Mouse (Mus musculus): ENCODE data around the gene Cadm3. TPM values are rescaled to one million over a fixed set of nuclear protein-coding genes. Genes with fewer than 3 reads are reported as not detected.

The Cadm3 gene
- total and polyA plus RNA-seq, 3 experiments = not detected

- H3K36me3 ChIP-seq (replicated peaks in 1 of 2; ENCODE audit: control insufficient read depth in 1 of 2, insufficient read depth in 1 of 2, low read length in 1 of 2) = no peaks in the 10 kb centered on the region
- in situ Hi-C loops (cut with MboI; ENCODE audit: low pct_ligation_motif_present, low pct_unique_long_range_greater_than_20kb, low sequenced_read_pairs) = no loop called here
- peaks cover 4 to 18% of the 10 kb centered on the region in 2 experiments for H3K4me1 ChIP-seq (ENCODE audit: control insufficient read depth in 1 of 2, insufficient read depth in 2 of 2)
- H3K27me3 ChIP-seq (replicated peaks) = peaks cover 10% of the 10 kb centered on the region
- H3K4me3 ChIP-seq (replicated peaks in 1 of 3; ENCODE audit: low read depth in 2 of 3, low read length in 2 of 3, poor library complexity in 1 of 3) = no peak overlapping the region
- TF ChIP-seq RAD21 (IDR thresholded peaks at IDR 0.05; ENCODE audit: low read depth, low read length) (peak; percentile 50), CTCF (conservative IDR thresholded peaks at IDR 0.05 in 1 of 2, IDR thresholded peaks at IDR 0.05 in 1 of 2; ENCODE audit: low read depth in 2 of 2, low read length in 2 of 2) (peak in 1 of 2 experiments; percentile 65; a peak in 2 of 4 replicates), KAT2A (IDR thresholded peaks at IDR 0.05; ENCODE audit: insufficient replicate concordance, low read length) (no peak), PAX5 (IDR thresholded peaks at IDR 0.05; ENCODE audit: low read length) (no peak), MAX (IDR thresholded peaks at IDR 0.05; ENCODE audit: low read length) (no peak), ETS1 (conservative IDR thresholded peaks at IDR 0.05; ENCODE audit: low read depth, low read length) (no peak), MAFK (IDR thresholded peaks at IDR 0.05; ENCODE audit: insufficient replicate concordance, low read length) (no peak), SMC3 (IDR thresholded peaks at IDR 0.05; ENCODE audit: low read depth, low read length) (peak; percentile 28)
- H3K9ac ChIP-seq (ENCODE audit: insufficient read depth, low read depth) = no peak overlapping the region
- no peak overlapping the region for H3K27ac ChIP-seq (ENCODE audit: insufficient read depth, low read depth)
- H3K4me2 ChIP-seq (ENCODE audit: insufficient read depth, low read depth, poor library complexity, severe bottlenecking) = no peak overlapping the region
- dilution Hi-C loops (cut with MboI; ENCODE audit: extremely low pct_ligation_motif_present, extremely low pct_unique_long_range_greater_than_20kb, low sequenced_read_pairs) = no loop called here
- H3K9me3 ChIP-seq (replicated peaks; ENCODE audit: low read length) = no peaks in the 10 kb centered on the region
- no peaks in the 10 kb centered on the region for H3K79me2 ChIP-seq (replicated peaks; ENCODE audit: control insufficient read depth, extremely low read depth, insufficient read depth, poor library complexity, severe bottlenecking)
- DNase-seq (ENCODE audit: extremely low read depth) = no peak
Observed at GRCm38 (mm10) chr1:173356699-173357098, 10.8 kb downstream of the Cadm3 start.

- dilution Hi-C loops (cut with MboI; ENCODE audit: extremely low pct_ligation_motif_present, extremely low pct_unique_long_range_greater_than_20kb, low sequenced_read_pairs) (no loop called here), in situ Hi-C loops (cut with MboI; ENCODE audit: low pct_ligation_motif_present, low pct_unique_long_range_greater_than_20kb, low sequenced_read_pairs) (no loop called here)
- H3K9me3 ChIP-seq (replicated peaks; ENCODE audit: low read length) = no peaks in the 10 kb centered on the region
- DNase-seq (ENCODE audit: extremely low read depth) = no peak
- H3K4me1 ChIP-seq (ENCODE audit: control insufficient read depth in 1 of 2, insufficient read depth in 2 of 2) = peaks cover 4 to 18% of the 10 kb centered on the region in 2 experiments
- TF ChIP-seq MAFK (IDR thresholded peaks at IDR 0.05; ENCODE audit: insufficient replicate concordance, low read length) (peak; percentile 74), PAX5 (IDR thresholded peaks at IDR 0.05; ENCODE audit: low read length) (no peak)
- H3K9ac ChIP-seq (ENCODE audit: insufficient read depth, low read depth) = no peak overlapping the region
- H3K4me3 ChIP-seq (replicated peaks in 1 of 3; ENCODE audit: low read depth in 2 of 3, low read length in 2 of 3, poor library complexity in 1 of 3) = no peak overlapping the region
- H3K27me3 ChIP-seq (replicated peaks) = peaks cover 8% of the 10 kb centered on the region
- no peak overlapping the region for H3K4me2 ChIP-seq (ENCODE audit: insufficient read depth, low read depth, poor library complexity, severe bottlenecking)
- H3K36me3 ChIP-seq (replicated peaks in 1 of 2; ENCODE audit: control insufficient read depth in 1 of 2, insufficient read depth in 1 of 2, low read length in 1 of 2) = no peaks in the 10 kb centered on the region
- no peak overlapping the region for H3K27ac ChIP-seq (ENCODE audit: insufficient read depth, low read depth)
- no peaks in the 10 kb centered on the region for H3K79me2 ChIP-seq (replicated peaks; ENCODE audit: control insufficient read depth, extremely low read depth, insufficient read depth, poor library complexity, severe bottlenecking)
Observed at GRCm38 (mm10) chr1:173355107-173355846, 12.2 kb downstream of the Cadm3 start.

GRCm38 (mm10) chr1:173350372-173350957 is 17.0 kb downstream of the Cadm3 start, which contains the start of gene Aim2:
TSS of gene Aim2 (plus strand) at chr1:173350879.
- Histone ChIP-seq H3K4me1 (ENCODE audit: control insufficient read depth in 1 of 2, insufficient read depth in 2 of 2) (peaks cover 4 to 12% of the 10 kb centered on the region in 2 experiments), H3K27ac (ENCODE audit: insufficient read depth, low read depth) (no peak within 1 kb of the TSS), H3K9me3 (replicated peaks; ENCODE audit: low read length) (no peaks in the 10 kb centered on the region), H3K79me2 (replicated peaks; ENCODE audit: control insufficient read depth, extremely low read depth, insufficient read depth, poor library complexity, severe bottlenecking) (no peaks in the 10 kb centered on the region), H3K36me3 (replicated peaks in 1 of 2; ENCODE audit: control insufficient read depth in 1 of 2, insufficient read depth in 1 of 2, low read length in 1 of 2) (no peaks in the 10 kb centered on the region), H3K4me2 (ENCODE audit: insufficient read depth, low read depth, poor library complexity, severe bottlenecking) (peak within 1 kb of the TSS; percentile 97), H3K27me3 (replicated peaks) (no peaks in the 10 kb centered on the region), H3K9ac (ENCODE audit: insufficient read depth, low read depth) (no peak within 1 kb of the TSS), H3K4me3 (replicated peaks in 1 of 3; ENCODE audit: low read depth in 2 of 3, low read length in 2 of 3, poor library complexity in 1 of 3) (no peak within 1 kb of the TSS)
- in situ Hi-C loops (cut with MboI; ENCODE audit: low pct_ligation_motif_present, low pct_unique_long_range_greater_than_20kb, low sequenced_read_pairs) (no loop called here), dilution Hi-C loops (cut with MboI; ENCODE audit: extremely low pct_ligation_motif_present, extremely low pct_unique_long_range_greater_than_20kb, low sequenced_read_pairs) (no loop called here)
- TF ChIP-seq CHD1 (IDR thresholded peaks at IDR 0.05; ENCODE audit: low read depth, low read length) = no peak
- no peak for TF ChIP-seq ZKSCAN1 (IDR thresholded peaks at IDR 0.05; ENCODE audit: borderline replicate concordance, low read depth, low read length)
- TF ChIP-seq ELF1 (IDR thresholded peaks at IDR 0.05; ENCODE audit: low read depth, low read length) = no peak
- no peak for TF ChIP-seq ZC3H11A (IDR thresholded peaks at IDR 0.05; ENCODE audit: low read depth, low read length)
- no peak for TF ChIP-seq TCF12 (IDR thresholded peaks at IDR 0.05; ENCODE audit: low read depth, low read length)
- no peak for TF ChIP-seq PAX5 (IDR thresholded peaks at IDR 0.05; ENCODE audit: low read length)
- no peak for TF ChIP-seq POLR2AphosphoS2 (IDR thresholded peaks at IDR 0.05; ENCODE audit: low read depth, low read length)
- no peak for TF ChIP-seq NELFE (IDR thresholded peaks at IDR 0.05; ENCODE audit: low read depth, low read length)
- TF ChIP-seq ZMIZ1 (IDR thresholded peaks at IDR 0.05; ENCODE audit: low read depth, low read length) = no peak
- TF ChIP-seq KAT2A (IDR thresholded peaks at IDR 0.05; ENCODE audit: insufficient replicate concordance, low read length) = no peak
- no peak for TF ChIP-seq TBP (conservative IDR thresholded peaks at IDR 0.05; ENCODE audit: low read depth, low read length)
- no peak for TF ChIP-seq RCOR1 (conservative IDR thresholded peaks at IDR 0.05; ENCODE audit: low read depth, low read length)
- TF ChIP-seq CTCF (conservative IDR thresholded peaks at IDR 0.05 in 1 of 2, IDR thresholded peaks at IDR 0.05 in 1 of 2; ENCODE audit: low read depth in 2 of 2, low read length in 2 of 2) = no peak
- no peak for DNase-seq (ENCODE audit: extremely low read depth)
